Mouse (Mus musculus) stomach, postnatal 0 days (tissue): Measurements from ENCODE around the gene Cntrob. TPM values are rescaled to one million over a fixed set of nuclear protein-coding genes. Genes with fewer than 3 reads are reported as not detected.

Source experiments
- ATAC-seq: fragments of 200-750 bp; cut with Nextera tagmentation; 2 replicates; pipeline ENCODE4 v1.8.0; 2017; ENCODE audit not compliant: low FRiP score, low TSS enrichment
- DNase-seq: peaks from one replicate; pipeline ENCODE4 v3.0.0-alpha.2; 2016; ENCODE audit warnings: low spot score
- H3K27ac ChIP-seq: fragments of 300-500 bp; sonication (generic); replicated peaks from 2 replicates; pipeline ENCODE4 v1.5.1; 2014; ENCODE audit warnings: mild to moderate bottlenecking, control low read depth
- H3K27me3 ChIP-seq: fragments of 300-500 bp; sonication (generic); 2 replicates; pipeline ENCODE4 v1.6.1; 2014; ENCODE audit warnings: low read length; ENCODE audit not compliant: control insufficient read depth, insufficient read depth
- H3K36me3 ChIP-seq: fragments of 300-500 bp; sonication (generic); 2 replicates; pipeline ENCODE4 v1.6.1; 2014; ENCODE audit warnings: low read length, mixed read lengths; ENCODE audit not compliant: control insufficient read depth, insufficient read depth
- H3K4me1 ChIP-seq: fragments of 300-500 bp; sonication (generic); replicated peaks from 2 replicates; pipeline ENCODE4 v1.6.1; 2014; ENCODE audit warnings: antibody characterized with exemption; ENCODE audit not compliant: control insufficient read depth, insufficient read depth
- H3K4me2 ChIP-seq: fragments of 300-500 bp; sonication (generic); replicated peaks from 2 replicates; pipeline ENCODE4 v1.6.1; 2014; ENCODE audit warnings: low read depth, mild to moderate bottlenecking, control low read depth, moderate library complexity
- H3K4me3 ChIP-seq: fragments of 300-500 bp; sonication (generic); 2 replicates; pipeline ENCODE4 v1.5.1; 2014; ENCODE audit warnings: low read depth, low read length, control low read depth
- H3K9ac ChIP-seq: fragments of 300-500 bp; sonication (generic); 2 replicates; pipeline ENCODE4 v1.6.1; 2014; ENCODE audit warnings: mild to moderate bottlenecking, low read length, control low read depth, mixed read lengths
- H3K9me3 ChIP-seq: fragments of 300-500 bp; sonication (generic); 2 replicates; pipeline ENCODE4 v1.6.1; 2016; ENCODE audit warnings: low read length; ENCODE audit not compliant: control insufficient read depth
- CTCF ChIP-seq: IDR thresholded peaks from 2 replicates; pipeline ENCODE4 v1.5.1; 2016; ENCODE audit warnings: antibody characterized with exemption, low read depth, mild to moderate bottlenecking, moderate library complexity
- EP300 ChIP-seq: optimal IDR thresholded peaks from 2 replicates; pipeline ENCODE3; 2016; ENCODE audit warnings: antibody characterized with exemption
- WGBS: fragments of 180-500 bp; shearing (Covaris S2); extraction: QIAGEN DNeasy Blood & Tissue Kit; methylation state at CpG from one replicate; pipeline ENCODE4 v1.1.7; 2014; 5-methylcytosine and 5-hydroxymethylcytosine counted together
- polyA plus RNA-seq: library from polyadenylated mRNA; unstranded; fragments of >200 nt; fragmentation: Nextera tagmentation; extraction: Ambion mirVana; gene quantifications from 2 replicates; pipeline ENCODE4 v1.2.1, GENCODE M21; 2015

The Cntrob gene
- polyA plus RNA-seq, 1 experiment from 2014 or later: 4.9 TPM

GRCm38 (mm10) chr11:69327648-69328047 is 4.1 kb upstream of the Cntrob start:
- DNase-seq: no peak
- ATAC-seq: no peak
- WGBS: 54% methylated on average over 6 of the region's 6 CpGs
- Histone ChIP-seq H3K36me3 (no peaks in the 10 kb centered on the region), H3K4me2 (no peak overlapping the region), H3K4me1 (peaks cover 12% of the 10 kb centered on the region; the same call in 1 of the 2 replicates), H3K27me3 (no peaks in the 10 kb centered on the region), H3K4me3 (no peak overlapping the region), H3K9me3 (no peaks in the 10 kb centered on the region), H3K27ac (no peak overlapping the region), H3K9ac (no peak overlapping the region)
- TF ChIP-seq CTCF (no peak), EP300 (no peak)

GRCm38 (mm10) chr11:69327157-69327442 is 3.5 kb upstream of the Cntrob start:
- 26% methylated on average over 9 of the region's 9 CpGs for WGBS
- H3K9ac ChIP-seq: no peak overlapping the region
- H3K4me1 ChIP-seq: peaks cover 10% of the 10 kb centered on the region; the same call in 1 of the 2 replicates
- TF ChIP-seq EP300: no peak
- no peak for TF ChIP-seq CTCF
- no peak for DNase-seq
- ATAC-seq: no peak
- no peak overlapping the region for H3K4me2 ChIP-seq
- no peak overlapping the region for H3K27ac ChIP-seq
- H3K27me3 ChIP-seq: no peaks in the 10 kb centered on the region
- no peaks in the 10 kb centered on the region for H3K36me3 ChIP-seq
- H3K4me3 ChIP-seq: no peak overlapping the region
- H3K9me3 ChIP-seq: no peaks in the 10 kb centered on the region

- Histone ChIP-seq H3K9me3 (no peaks in the 10 kb centered on the region), H3K4me2 (peak overlapping the region; percentile 99), H3K27me3 (no peaks in the 10 kb centered on the region), H3K4me1 (peaks cover 10% of the 10 kb centered on the region; the same call in 1 of the 2 replicates), H3K9ac (peak overlapping the region; percentile 67), H3K27ac (peak overlapping the region; percentile 78; the same call in 1 of the 2 replicates), H3K36me3 (no peaks in the 10 kb centered on the region), H3K4me3 (peak overlapping the region; percentile 57)
- ATAC-seq (no peak), DNase-seq (no peak)
- WGBS: 2% methylated on average over 45 of the region's 45 CpGs
- TF ChIP-seq CTCF: no peak
- TF ChIP-seq EP300: no peak
Measured at GRCm38 (mm10) chr11:69326408-69327156, 3.0 kb upstream of the Cntrob start.

GRCm38 (mm10) chr11:69325628-69326407 is 2.2 kb upstream of the Cntrob start, which contains the start of gene Kcnab3:
Gene Kcnab3, plus strand, starts transcription at chr11:69326258.
- H3K4me1 ChIP-seq: peaks cover 10% of the 10 kb centered on the region; the same call in 1 of the 2 replicates
- WGBS: 10% methylated on average over 26 of the region's 26 CpGs
- H3K9ac ChIP-seq: peak within 1 kb of the TSS; percentile 67
- TF ChIP-seq EP300: no peak
- TF ChIP-seq CTCF: 0 out of 2 replicates have a peak, but pooled peaks have one; percentile 1
- H3K9me3 ChIP-seq: no peaks in the 10 kb centered on the region
- no peaks in the 10 kb centered on the region for H3K36me3 ChIP-seq
- H3K27ac ChIP-seq: peak within 1 kb of the TSS; percentile 78
- peak within 1 kb of the TSS; percentile 99 for H3K4me2 ChIP-seq
- peak; percentile 66 for ATAC-seq
- peak; percentile 90 for DNase-seq
- H3K4me3 ChIP-seq: peak within 1 kb of the TSS; percentile 57
- H3K27me3 ChIP-seq: no peaks in the 10 kb centered on the region

- Histone ChIP-seq H3K4me2 (peak overlapping the region; percentile 88), H3K27me3 (no peaks in the 10 kb centered on the region), H3K27ac (peak overlapping the region; percentile 78; the same call in 1 of the 2 replicates), H3K36me3 (peaks cover 3% of the 10 kb centered on the region; the same call in 1 of the 2 replicates), H3K9ac (no peak overlapping the region), H3K9me3 (no peaks in the 10 kb centered on the region), H3K4me1 (peaks cover 10% of the 10 kb centered on the region; the same call in 1 of the 2 replicates), H3K4me3 (peak overlapping the region; percentile 60)
- 75% methylated on average over 6 of the region's 6 CpGs for WGBS
- no peak for TF ChIP-seq EP300
- TF ChIP-seq CTCF: no peak
- ATAC-seq: no peak
- DNase-seq: no peak
Measured at GRCm38 (mm10) chr11:69324749-69325148, 1.2 kb upstream of the Cntrob start.
